Mouse (Mus musculus) midbrain, postnatal 0 days (tissue): ENCODE measurements around the gene Olfr482. TPM values are rescaled to one million over a fixed set of nuclear protein-coding genes. Genes with fewer than 3 reads are reported as not detected.

Experiments used
- ATAC-seq: fragments of 200-750 bp; cut with Nextera tagmentation; 2 replicates; pipeline ENCODE4 v1.8.0; 2017; ENCODE audit warnings: moderate number of reproducible peaks, mild to moderate bottlenecking, moderate TSS enrichment, moderate library complexity; ENCODE audit not compliant: low FRiP score
- DNase-seq: peaks from one replicate; pipeline ENCODE4 v3.0.0-alpha.2; 2015; ENCODE audit warnings: low spot score
- H3K27ac ChIP-seq: fragments of 300-500 bp; sonication (generic); 2 replicates; pipeline ENCODE4 v1.5.1; 2014; ENCODE audit warnings: low read depth, mild to moderate bottlenecking, low read length, mixed read lengths
- H3K27me3 ChIP-seq: fragments of 300-500 bp; sonication (generic); 2 replicates; pipeline ENCODE4 v1.6.1; 2014; ENCODE audit warnings: low read length, control low read depth, mixed read lengths; ENCODE audit not compliant: insufficient read depth
- H3K36me3 ChIP-seq: fragments of 300-500 bp; sonication (generic); 2 replicates; pipeline ENCODE4 v1.6.1; 2014; ENCODE audit warnings: low read length, control low read depth, mixed read lengths; ENCODE audit not compliant: insufficient read depth
- H3K4me1 ChIP-seq: fragments of 300-500 bp; sonication (generic); 2 replicates; pipeline ENCODE4 v1.6.1; 2014; ENCODE audit warnings: mild to moderate bottlenecking, control low read depth, antibody characterized with exemption, low read length, mixed read lengths; ENCODE audit not compliant: insufficient read depth
- H3K4me2 ChIP-seq: fragments of 300-500 bp; sonication (generic); 2 replicates; pipeline ENCODE4 v1.6.1; 2014; ENCODE audit warnings: low read depth, mild to moderate bottlenecking, low read length, mixed read lengths; ENCODE audit not compliant: poor library complexity, severe bottlenecking
- H3K4me3 ChIP-seq: fragments of 300-500 bp; sonication (generic); 2 replicates; pipeline ENCODE4 v1.5.1; 2014; ENCODE audit warnings: low read depth, mild to moderate bottlenecking, low read length, moderate library complexity
- H3K9ac ChIP-seq: fragments of 300-500 bp; sonication (generic); replicated peaks from 2 replicates; pipeline ENCODE4 v1.6.1; 2014; ENCODE audit warnings: mild to moderate bottlenecking, low read length, moderate library complexity, mixed read lengths; ENCODE audit not compliant: poor library complexity, severe bottlenecking
- H3K9me3 ChIP-seq: fragments of 300-500 bp; sonication (generic); 2 replicates; pipeline ENCODE4 v1.6.1; 2016; ENCODE audit warnings: low read length, control low read depth
- CTCF ChIP-seq: IDR thresholded peaks from 2 replicates; pipeline ENCODE4 v1.5.1; 2016; ENCODE audit warnings: antibody characterized with exemption, mild to moderate bottlenecking
- WGBS: fragments of 180-500 bp; shearing (Covaris S2); extraction: QIAGEN DNeasy Blood & Tissue Kit; methylation state at CpG from one replicate; pipeline ENCODE4 v1.1.7; 2014; 5-methylcytosine and 5-hydroxymethylcytosine counted together
- polyA plus RNA-seq: library from polyadenylated mRNA; unstranded; fragments of >200 nt; fragmentation: Nextera tagmentation; extraction: Ambion mirVana; gene quantifications from 2 replicates; pipeline ENCODE4 v1.2.1, GENCODE M21; 2015
- total RNA-seq: library from RNA; depleted of rRNA; stranded (reverse); fragments of >200 nt; gene quantifications from 2 replicates; pipeline ENCODE4 v1.2.3, GENCODE M21; 2014; rRNA removed

Olfr482 gene
- total and polyA plus RNA-seq, 2 experiments from 2014 or later = 0.11 TPM; not detected in 1

GRCm38 (mm10) chr7:108067246-108067645 lies 30.1 kb downstream of the Olfr482 start, which contains the start of gene Olfr480:
Gene Olfr480, minus strand, starts transcription at chr7:108067346.
- no peak for DNase-seq
- TF ChIP-seq CTCF = no peak
- Histone ChIP-seq H3K4me2 (no peak within 1 kb of the TSS), H3K4me1 (no peaks in the 10 kb centered on the region), H3K36me3 (no peaks in the 10 kb centered on the region), H3K4me3 (no peak within 1 kb of the TSS), H3K27ac (no peak within 1 kb of the TSS), H3K27me3 (no peaks in the 10 kb centered on the region), H3K9me3 (no peaks in the 10 kb centered on the region), H3K9ac (no peak within 1 kb of the TSS)
- WGBS = 89% methylated on average over 1 of the region's 1 CpGs
- no peak for ATAC-seq

- Histone ChIP-seq H3K27me3 (no peaks in the 10 kb centered on the region), H3K9me3 (no peaks in the 10 kb centered on the region), H3K27ac (no peak within 1 kb of the TSS), H3K9ac (no peak within 1 kb of the TSS), H3K36me3 (no peaks in the 10 kb centered on the region), H3K4me3 (no peak within 1 kb of the TSS), H3K4me2 (no peak within 1 kb of the TSS), H3K4me1 (no peaks in the 10 kb centered on the region)
- DNase-seq (no peak), ATAC-seq (no peak)
- 91% methylated on average over 2 of the region's 2 CpGs for WGBS
- no peak for TF ChIP-seq CTCF
Measured at GRCm38 (mm10) chr7:108050393-108050792, 47.0 kb downstream of the Olfr482 start, which contains the start of gene Olfr479. Gene Olfr479, plus strand, starts transcription at chr7:108050693.

Other genes with a start within 250 kb of the Olfr482 start
- gene Olfr472, start 199.7 kb downstream of the Olfr482 start, total RNA-seq = not detected in 2 replicates
- gene Olfr472, start 199.7 kb downstream of the Olfr482 start, polyA plus RNA-seq = not detected in 2 replicates
- not detected in 2 replicates for gene Olfr473, start 167.1 kb downstream of the Olfr482 start, total RNA-seq
- not detected in 2 replicates for gene Olfr473, start 167.1 kb downstream of the Olfr482 start, polyA plus RNA-seq
- gene Olfr474, start 142.9 kb downstream of the Olfr482 start, total RNA-seq = not detected in 2 replicates
- not detected in 2 replicates for gene Olfr474, start 142.9 kb downstream of the Olfr482 start, polyA plus RNA-seq
- not detected in 2 replicates for gene Olfr476, start 132.8 kb downstream of the Olfr482 start, total RNA-seq
- not detected in 2 replicates for gene Olfr476, start 132.8 kb downstream of the Olfr482 start, polyA plus RNA-seq
- not detected in 2 replicates for gene Olfr477, start 110.9 kb downstream of the Olfr482 start, total RNA-seq
- gene Olfr477, start 110.9 kb downstream of the Olfr482 start, polyA plus RNA-seq = not detected in 2 replicates
- not detected in 2 replicates for gene Olfr478, start 63.6 kb downstream of the Olfr482 start, total RNA-seq
- not detected in 2 replicates for gene Olfr478, start 63.6 kb downstream of the Olfr482 start, polyA plus RNA-seq
- gene Olfr479, start 46.9 kb downstream of the Olfr482 start, total RNA-seq = not detected in 2 replicates
- gene Olfr479, start 46.9 kb downstream of the Olfr482 start, polyA plus RNA-seq = not detected in 2 replicates
- gene Olfr480, start 30.2 kb downstream of the Olfr482 start, total RNA-seq = not detected in 2 replicates
- not detected in 2 replicates for gene Olfr480, start 30.2 kb downstream of the Olfr482 start, polyA plus RNA-seq
- not detected in 2 replicates for gene Olfr481, start 17.7 kb downstream of the Olfr482 start, total RNA-seq
- not detected in 2 replicates for gene Olfr481, start 17.7 kb downstream of the Olfr482 start, polyA plus RNA-seq
- not detected in 2 replicates for gene Olfr483, start 3.3 kb upstream of the Olfr482 start, total RNA-seq
- gene Olfr483, start 3.3 kb upstream of the Olfr482 start, polyA plus RNA-seq = not detected in 2 replicates
- gene Olfr484, start 29.9 kb upstream of the Olfr482 start, total RNA-seq = not detected in 2 replicates
- not detected in 2 replicates for gene Olfr484, start 29.9 kb upstream of the Olfr482 start, polyA plus RNA-seq
- not detected in 2 replicates for gene Olfr485, start 62.3 kb upstream of the Olfr482 start, total RNA-seq
- not detected in 2 replicates for gene Olfr485, start 62.3 kb upstream of the Olfr482 start, polyA plus RNA-seq
- not detected in 2 replicates for gene Olfr486, start 75.2 kb upstream of the Olfr482 start, total RNA-seq
- not detected in 2 replicates for gene Olfr486, start 75.2 kb upstream of the Olfr482 start, polyA plus RNA-seq
- gene Olfr487, start 117.0 kb upstream of the Olfr482 start, total RNA-seq = not detected in 2 replicates
- gene Olfr487, start 117.0 kb upstream of the Olfr482 start, polyA plus RNA-seq = not detected in 2 replicates
- gene Olfr488, start 160.8 kb upstream of the Olfr482 start, total RNA-seq = not detected in 2 replicates
- gene Olfr488, start 160.8 kb upstream of the Olfr482 start, polyA plus RNA-seq = not detected in 2 replicates
- not detected in 2 replicates for gene Olfr490, start 191.3 kb upstream of the Olfr482 start, total RNA-seq
- gene Olfr490, start 191.3 kb upstream of the Olfr482 start, polyA plus RNA-seq = not detected in 2 replicates
- not detected in 2 replicates for gene Olfr491, start 215.9 kb upstream of the Olfr482 start, total RNA-seq
- gene Olfr491, start 215.9 kb upstream of the Olfr482 start, polyA plus RNA-seq = not detected in 2 replicates
- not detected in 2 replicates for gene Olfr492, start 226.1 kb upstream of the Olfr482 start, total RNA-seq
- gene Olfr492, start 226.1 kb upstream of the Olfr482 start, polyA plus RNA-seq = not detected in 2 replicates
- gene Olfr493, start 249.4 kb upstream of the Olfr482 start, total RNA-seq = not detected in 2 replicates
- gene Olfr493, start 249.4 kb upstream of the Olfr482 start, polyA plus RNA-seq = not detected in 2 replicates